Mouse (Mus musculus): ENCODE measurements around the gene Aox1.

DNA sequence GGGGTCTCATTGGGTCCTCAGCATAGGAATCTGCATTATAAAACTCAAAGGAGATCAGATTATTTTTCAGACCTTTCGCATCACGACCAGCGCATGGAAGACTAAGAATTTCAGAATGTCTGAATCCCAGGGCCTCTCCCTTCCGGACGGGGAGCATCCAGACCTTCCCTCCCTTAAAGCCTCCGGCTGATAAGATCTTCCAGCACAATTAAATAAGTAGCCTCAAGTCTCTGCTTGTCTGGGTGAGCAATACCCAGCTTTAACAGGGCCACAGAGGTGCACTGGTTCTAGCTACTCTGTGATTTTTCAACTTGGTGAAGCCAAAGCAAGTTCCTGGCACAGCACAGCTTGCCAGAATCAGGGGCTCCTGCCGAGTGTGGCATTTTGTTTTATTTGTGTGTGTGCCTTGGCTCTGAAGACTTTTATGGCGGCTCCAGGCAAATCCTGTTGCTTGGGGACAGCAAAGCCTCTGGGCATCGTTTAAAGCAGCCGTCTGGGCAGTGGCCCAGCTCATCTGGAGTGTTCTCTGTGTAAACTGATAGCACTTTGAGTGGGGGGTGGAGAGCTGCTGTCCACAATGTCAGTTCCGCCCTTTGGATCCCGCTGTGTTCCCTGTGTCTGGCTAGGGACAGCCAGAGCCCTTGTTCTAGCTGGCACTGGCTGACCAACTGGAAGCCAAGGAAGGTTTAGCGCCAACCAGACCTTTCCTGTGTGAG lies 583 bp downstream of the Aox1 start:
- TF ChIP-seq CTCF (conservative IDR thresholded peaks at IDR 0.05; ENCODE audit: low read length) (no peak), POU5F1 (IDR thresholded peaks at IDR 0.05; ENCODE audit: borderline replicate concordance, low read length) (no peak)
